Comparison of ENCODE assay signal across 9 mouse cellular contexts in the genomic region with DNA sequence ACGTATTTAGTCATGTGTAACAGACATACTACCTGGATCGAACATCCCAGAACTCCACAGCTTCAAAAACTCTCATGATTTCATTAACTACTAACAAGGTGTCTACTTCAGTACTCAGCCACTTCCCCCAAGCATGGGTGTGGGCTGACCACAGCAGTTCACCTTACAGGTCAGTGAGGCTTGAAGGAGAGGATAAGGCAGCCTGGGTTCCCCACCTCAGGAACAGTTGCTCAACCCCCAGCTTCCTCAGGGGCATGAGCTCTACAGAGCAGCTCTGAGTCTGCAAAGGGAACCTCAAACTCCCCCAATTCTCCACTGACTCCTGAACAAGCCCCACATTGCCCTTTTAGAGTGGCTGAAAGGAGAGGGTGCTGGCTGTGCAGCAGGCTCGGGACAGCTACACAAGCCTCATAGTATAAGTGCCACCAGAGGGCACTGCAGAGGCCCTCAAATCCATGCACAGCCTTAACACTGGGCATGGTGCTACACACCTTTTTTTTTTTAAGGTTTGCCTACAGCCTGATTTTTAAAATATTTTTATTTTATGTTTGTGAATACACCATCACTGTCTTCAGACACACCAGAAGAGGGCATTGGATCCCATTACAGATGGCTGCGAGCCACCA. TPM values are rescaled to one million over a fixed set of nuclear protein-coding genes. Genes with fewer than 3 reads are reported as not detected.
DNase-seq lines count a peak whose midpoint lies in the region; ATAC-seq and TF ChIP-seq lines count a peak whose summit lies in the region.
"Had no signal": no experiment of that assay in that cellular context is flagged by ENCODE, and none has a peak within 500 bp of the region (broad histone marks: within the 10 kb centered on the region; RNA-seq: fewer than 3 reads in every experiment).

No protein-coding gene starts in this region.

- 66% methylated on average over 4 of the region's 4 CpGs for WGBS in intestine, postnatal 0 days
- 69% methylated on average over 4 of the region's 4 CpGs for whole genome bisulfite sequencing in lung, postnatal 0 days

- TF ChIP-seq CTCF in intestine, postnatal 0 days (IDR thresholded peaks at IDR 0.05; ENCODE audit: low read depth), result peak; percentile 77
- peak; percentile 75 for TF ChIP-seq CTCF in lung, postnatal 0 days (IDR thresholded peaks at IDR 0.05)

- no peak; the same call in 1 of the 2 replicates for ATAC-seq in intestine, postnatal 0 days
- ATAC-seq in lung, postnatal 0 days, result peak; percentile 72

- H3K9ac ChIP-seq in intestine, postnatal 0 days (ENCODE audit: low read depth, low read length), result no peak overlapping the region
- no peak overlapping the region for H3K9ac ChIP-seq in lung, postnatal 0 days (replicated peaks; ENCODE audit: low read depth)
- H3K9ac ChIP-seq: limb, embryonic 15.5 days had no signal

- H3K27me3 ChIP-seq in intestine, postnatal 0 days (replicated peaks; ENCODE audit: control insufficient read depth, insufficient read depth, low read length), result no peaks in the 10 kb centered on the region
- no peaks in the 10 kb centered on the region for H3K27me3 ChIP-seq in lung, postnatal 0 days (replicated peaks; ENCODE audit: insufficient read depth, low read length)
- H3K27me3 ChIP-seq: limb, embryonic 15.5 days had no signal

- no peak overlapping the region for H3K4me3 ChIP-seq in intestine, postnatal 0 days (ENCODE audit: low read depth, low read length)
- H3K4me3 ChIP-seq in lung, postnatal 0 days (ENCODE audit: low read depth, low read length), result no peak overlapping the region
- H3K4me3 ChIP-seq: limb, embryonic 15.5 days had no signal

- no peak for TF ChIP-seq EP300 in lung, postnatal 0 days (IDR thresholded peaks at IDR 0.05)

- no peak overlapping the region for H3K27ac ChIP-seq in intestine, postnatal 0 days (ENCODE audit: low read depth, low read length)
- no peak overlapping the region for H3K27ac ChIP-seq in lung, postnatal 0 days (ENCODE audit: low read length)
- H3K27ac ChIP-seq: limb, embryonic 15.5 days had no signal

- H3K36me3 ChIP-seq in intestine, postnatal 0 days (ENCODE audit: control insufficient read depth, insufficient read depth), result no peaks in the 10 kb centered on the region
- no peaks in the 10 kb centered on the region for H3K36me3 ChIP-seq in lung, postnatal 0 days (ENCODE audit: insufficient read depth, low read length)
- H3K36me3 ChIP-seq: limb, embryonic 15.5 days had no signal

- no peak overlapping the region for H3K4me2 ChIP-seq in intestine, postnatal 0 days (replicated peaks; ENCODE audit: low read depth)
- H3K4me2 ChIP-seq in lung, postnatal 0 days (replicated peaks; ENCODE audit: low read depth, low read length), result no peak overlapping the region
- H3K4me2 ChIP-seq: limb, embryonic 15.5 days had no signal

- H3K4me1 ChIP-seq in intestine, postnatal 0 days (replicated peaks; ENCODE audit: control insufficient read depth, insufficient read depth, low read length), result no peaks in the 10 kb centered on the region
- no peaks in the 10 kb centered on the region for H3K4me1 ChIP-seq in lung, postnatal 0 days (ENCODE audit: insufficient read depth, low read depth, low read length)
- H3K4me1 ChIP-seq: limb, embryonic 15.5 days had no signal

- DNase-seq in cerebellum, postnatal 25 days, result peak; percentile 32 to 60
- DNase-seq in cerebellum, adult 11 months, result no peak
- DNase-seq in urinary bladder, postnatal 14 days (ENCODE audit: low spot score), result peak; percentile 25
- DNase-seq in urinary bladder, postnatal 10 days (ENCODE audit: low spot score), result no peak
- DNase-seq in lung, postnatal 0 days (ENCODE audit: low spot score), result peak; percentile 70
- peak; percentile 56 for DNase-seq in thymus, postnatal 4 days
- DNase-seq in left cerebral cortex, adult 18-20 months (ENCODE audit: low spot score in 2 of 2), result no peak

- no peaks in the 10 kb centered on the region for H3K9me3 ChIP-seq in intestine, postnatal 0 days (ENCODE audit: control insufficient read depth)
- H3K9me3 ChIP-seq in lung, postnatal 0 days (ENCODE audit: low read length), result no peaks in the 10 kb centered on the region
- H3K9me3 ChIP-seq: limb, embryonic 15.5 days had no signal

RNA-seq across cellular contexts. Expression of a gene that starts 15.9 kb away (rescaled TPM):
- polyA plus RNA-seq in intestine, postnatal 0 days (2015; fragmentation: Nextera tagmentation; extraction: Ambion mirVana), result 17.7 and 18.0 TPM in 2 replicates
- polyA plus RNA-seq in lung, postnatal 0 days (2015; fragmentation: Nextera tagmentation; extraction: Ambion mirVana), result 41.0 and 43.4 TPM in 2 replicates
- total RNA-seq in left cerebral cortex, adult 18-20 months (2021), result 10 to 100 TPM; 57.7 to 64.0 TPM

RNA-seq across cellular contexts. Expression of a gene that starts 17.8 kb away (rescaled TPM):
- polyA plus RNA-seq in intestine, postnatal 0 days (2015; fragmentation: Nextera tagmentation; extraction: Ambion mirVana), result not detected in 2 replicates
- 0.14 and 0.27 TPM in 2 replicates for polyA plus RNA-seq in lung, postnatal 0 days (2015; fragmentation: Nextera tagmentation; extraction: Ambion mirVana)
- total RNA-seq in left cerebral cortex, adult 18-20 months (2021), result not detected
- polyA plus RNA-seq: limb, embryonic 15.5 days had no signal

RNA-seq across cellular contexts. Expression of a gene that starts 27.2 kb away (rescaled TPM):
- polyA plus RNA-seq in intestine, postnatal 0 days (2015; fragmentation: Nextera tagmentation; extraction: Ambion mirVana), result 329 and 375 TPM in 2 replicates
- 57.5 and 59.4 TPM in 2 replicates for polyA plus RNA-seq in lung, postnatal 0 days (2015; fragmentation: Nextera tagmentation; extraction: Ambion mirVana)
- total RNA-seq in left cerebral cortex, adult 18-20 months (2021), result not detected

RNA-seq across cellular contexts. Expression of a gene that starts 33.5 kb away (rescaled TPM):
- polyA plus RNA-seq in intestine, postnatal 0 days (2015; fragmentation: Nextera tagmentation; extraction: Ambion mirVana), result 21.8 and 25.3 TPM in 2 replicates
- 58.9 and 60.4 TPM in 2 replicates for polyA plus RNA-seq in lung, postnatal 0 days (2015; fragmentation: Nextera tagmentation; extraction: Ambion mirVana)
- total RNA-seq in left cerebral cortex, adult 18-20 months (2021), result 100 to 1,000 TPM; 198 to 216 TPM

RNA-seq across cellular contexts. Expression of a gene that starts 41.3 kb away (rescaled TPM):
- 77.7 and 79.5 TPM in 2 replicates for polyA plus RNA-seq in intestine, postnatal 0 days (2015; fragmentation: Nextera tagmentation; extraction: Ambion mirVana)
- 87.6 and 92.0 TPM in 2 replicates for polyA plus RNA-seq in lung, postnatal 0 days (2015; fragmentation: Nextera tagmentation; extraction: Ambion mirVana)
- 10 to 100 TPM; 65.9 to 71.0 TPM for total RNA-seq in left cerebral cortex, adult 18-20 months (2021)

Comparison
In these comparisons a context has a peak if more than half of its experiments do, and no peak if none do; other contexts are left out.
1. DNase-seq: peak in cerebellum, postnatal 25 days (2 of 2), urinary bladder, postnatal 14 days (single experiment), lung, postnatal 0 days (single experiment) and thymus, postnatal 4 days (single experiment); none in cerebellum, adult 11 months (single experiment), urinary bladder, postnatal 10 days (single experiment) and left cerebral cortex, adult 18-20 months (0 of 2).